In the genomic region with DNA sequence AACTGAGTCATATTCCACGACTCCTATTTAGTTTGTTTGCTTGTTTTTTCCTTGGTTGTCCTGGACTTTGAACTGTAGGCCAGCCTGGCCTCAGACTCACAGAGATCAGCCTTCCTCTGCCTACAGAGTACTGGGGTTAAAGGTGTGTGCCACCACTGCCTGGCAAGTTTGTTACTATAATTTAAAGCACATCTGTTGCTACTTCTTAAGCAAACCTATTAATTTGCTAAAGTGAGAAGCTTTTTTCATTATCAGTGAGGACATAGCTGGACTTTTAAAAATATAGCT, we compare ENCODE assay signal across 19 mouse cellular contexts.
"Had no signal": no experiment of that assay in that cellular context is flagged by ENCODE, and none has a peak within 500 bp of the region (broad histone marks: within the 10 kb centered on the region; RNA-seq: fewer than 3 reads in every experiment).

No protein-coding gene starts in this region.

- H3K9me3 ChIP-seq: lung, embryonic 15.5 days; midbrain, embryonic 10.5 days; midbrain, embryonic 12.5 days; neural tube, embryonic 13.5 days; neural tube, embryonic 15.5 days had no signal

- DNase-seq: lung, adult 2 months; lung, postnatal 4 days; midbrain, embryonic 14.5 days; retina, postnatal 1 day; right cerebral cortex, adult 18-20 months; right cerebral cortex, postnatal 25 days; right cerebral cortex, postnatal 4 days; spleen, adult 18-20 months; thymus, adult 18-20 months; thymus, postnatal 14 days; thymus, postnatal 36 days had no signal

- H3K9ac ChIP-seq: lung, embryonic 15.5 days; midbrain, embryonic 12.5 days; neural tube, embryonic 13.5 days; neural tube, embryonic 15.5 days had no signal

- H3K27ac ChIP-seq: lung, embryonic 15.5 days; midbrain, embryonic 10.5 days; midbrain, embryonic 12.5 days; neural tube, embryonic 13.5 days; neural tube, embryonic 15.5 days had no signal

- H3K36me3 ChIP-seq: lung, embryonic 15.5 days; midbrain, embryonic 12.5 days; neural tube, embryonic 13.5 days; neural tube, embryonic 15.5 days had no signal

- H3K4me2 ChIP-seq: lung, embryonic 15.5 days; midbrain, embryonic 12.5 days; neural tube, embryonic 13.5 days; neural tube, embryonic 15.5 days had no signal

- H3K4me1 ChIP-seq: midbrain, embryonic 10.5 days had no signal

- H3K4me3 ChIP-seq: lung, embryonic 15.5 days; midbrain, embryonic 10.5 days; midbrain, embryonic 12.5 days; myocyte; neural tube, embryonic 13.5 days; neural tube, embryonic 15.5 days had no signal

- ATAC-seq: lung, postnatal 0 days; midbrain, embryonic 16.5 days had no signal

- H3K27me3 ChIP-seq: lung, embryonic 15.5 days; midbrain, embryonic 12.5 days; neural tube, embryonic 13.5 days; neural tube, embryonic 15.5 days had no signal
